Mouse (Mus musculus) heart, adult 2 months (tissue): ENCODE data around the gene Tubb2a. TPM values are rescaled to one million over a fixed set of nuclear protein-coding genes. Genes with fewer than 3 reads are reported as not detected.

Experiments
- DNase-seq, 2 experiments: peaks; one replicate each; pipeline ENCODE4 v3.0.0; 2021
- H3K27ac ChIP-seq: fragments of 200-600 bp; 2 replicates; pipeline ENCODE4 v1.8.1; 2022
- H3K27me3 ChIP-seq: fragments of 200-500 bp; 2 replicates; pipeline ENCODE4 v1.6.1; 2012; ENCODE audit warnings: mild to moderate bottlenecking, low read length, inconsistent platforms, mixed read lengths; ENCODE audit not compliant: control insufficient read depth, insufficient read depth
- H3K36me3 ChIP-seq: fragments of 200-500 bp; 2 replicates; pipeline ENCODE4 v1.6.1; 2012; ENCODE audit warnings: low read length, inconsistent platforms; ENCODE audit not compliant: control insufficient read depth, insufficient read depth
- H3K4me1 ChIP-seq: fragments of 200-500 bp; 2 replicates; pipeline ENCODE4 v1.6.1; 2011; ENCODE audit warnings: low read length; ENCODE audit not compliant: control insufficient read depth, insufficient read depth
- H3K4me3 ChIP-seq: fragments of 200-600 bp; 2 replicates; pipeline ENCODE4 v1.8.1; 2022
- H3K79me2 ChIP-seq: fragments of 200-500 bp; replicated peaks from 2 replicates; pipeline ENCODE4 v1.6.1; 2012; ENCODE audit warnings: mild to moderate bottlenecking, inconsistent platforms, low read length, moderate library complexity, mixed read lengths; ENCODE audit not compliant: control insufficient read depth, insufficient read depth
- H3K9ac ChIP-seq: fragments of 200-500 bp; 2 replicates; pipeline ENCODE4 v1.6.1; 2012; ENCODE audit warnings: low read depth, mild to moderate bottlenecking, control low read depth, inconsistent platforms, low read length, mixed read lengths
- CTCF ChIP-seq: fragments of 200-600 bp; IDR thresholded peaks from 2 replicates; pipeline ENCODE4 v1.8.1; 2022; ENCODE audit warnings: antibody characterized with exemption, mild to moderate bottlenecking, moderate library complexity
- EP300 ChIP-seq: fragments of 200-500 bp; IDR thresholded peaks from 2 replicates; pipeline ENCODE4 v1.6.1; 2011; ENCODE audit warnings: low read depth, low read length, control low read depth; ENCODE audit not compliant: insufficient read depth
- POLR2A ChIP-seq: fragments of 200-500 bp; IDR thresholded peaks from 2 replicates; pipeline ENCODE4 v1.6.1; 2011; ENCODE audit warnings: mild to moderate bottlenecking, low read depth, low read length, control low read depth; ENCODE audit not compliant: insufficient read depth
- WGBS: fragments of 180-500 bp; shearing (Covaris S2); methylation state at CpG from one replicate; pipeline ENCODE4 v1.1.7; 2018; 5-methylcytosine and 5-hydroxymethylcytosine counted together
- intact Hi-C: fragments of 180-260 bp; cut with DNase I; formaldehyde crosslinking; loops from one replicate; pipeline ENCODE4 v1.15.1; 2025
- polyA plus RNA-seq: library from polyadenylated mRNA; depleted of rRNA; stranded (reverse); fragments of >200 nt; gene quantifications from 2 replicates; pipeline ENCODE4 v1.2.3, GENCODE M21; 2012
- total RNA-seq, 2 experiments: library from RNA; stranded (reverse); gene quantifications; 2 replicates each; pipeline ENCODE4 v1.2.3; 2021

The Tubb2a gene
- total and polyA plus RNA-seq, 3 experiments: 42.9 to 95.2 (median 64.1) TPM

- Histone ChIP-seq H3K4me3 (no peak overlapping the region), H3K27ac (no peak overlapping the region), H3K79me2 (no peaks in the 10 kb centered on the region), H3K36me3 (no peaks in the 10 kb centered on the region), H3K4me1 (no peaks in the 10 kb centered on the region), H3K9ac (no peak overlapping the region), H3K27me3 (no peaks in the 10 kb centered on the region)
- DNase-seq: no peak
- TF ChIP-seq EP300 (no peak), POLR2A (no peak), CTCF (no peak)
- WGBS: 70% methylated on average over 5 of the region's 5 CpGs
- intact Hi-C loops: loop anchor here (1.0 to 10.0 kb wide), 3 partner anchors 32 to 589 kb away; no protein-coding TSS in a partner anchor
These were observed 32.1 kb downstream of the Tubb2a start for GRCm38 (mm10) chr13:34045511-34046249.

- Histone ChIP-seq H3K79me2 (no peaks in the 10 kb centered on the region), H3K4me1 (no peaks in the 10 kb centered on the region), H3K4me3 (no peak overlapping the region), H3K27me3 (no peaks in the 10 kb centered on the region), H3K27ac (no peak overlapping the region), H3K36me3 (no peaks in the 10 kb centered on the region), H3K9ac (no peak overlapping the region)
- intact Hi-C loops: loop anchor here (10.0 kb wide), 1 partner anchor 591 kb away; no protein-coding TSS in a partner anchor
- DNase-seq: no peak
- 57% methylated on average over 7 of the region's 7 CpGs for WGBS
- TF ChIP-seq CTCF: no peak
- TF ChIP-seq POLR2A: no peak
- TF ChIP-seq EP300: no peak
These were observed 34.0 kb downstream of the Tubb2a start for GRCm38 (mm10) chr13:34043716-34044393.

GRCm38 (mm10) chr13:34040091-34040490 lies 37.7 kb downstream of the Tubb2a start:
- WGBS: 92% methylated on average over 3 of the region's 3 CpGs
- no peak for TF ChIP-seq POLR2A
- TF ChIP-seq EP300: no peak
- no peak for TF ChIP-seq CTCF
- no peak overlapping the region for H3K27ac ChIP-seq
- H3K9ac ChIP-seq: no peak overlapping the region
- peaks cover 5% of the 10 kb centered on the region for H3K4me1 ChIP-seq
- no peaks in the 10 kb centered on the region; the same call in 1 of the 2 replicates for H3K79me2 ChIP-seq
- no peaks in the 10 kb centered on the region for H3K36me3 ChIP-seq
- no peaks in the 10 kb centered on the region for H3K27me3 ChIP-seq
- no peak overlapping the region for H3K4me3 ChIP-seq
- intact Hi-C loops: loop anchor here (10.0 kb wide), 1 partner anchor 595 kb away; no protein-coding TSS in a partner anchor
- DNase-seq: no peak

GRCm38 (mm10) chr13:34038901-34039341 lies 38.9 kb downstream of the Tubb2a start:
- no peak for DNase-seq
- Histone ChIP-seq H3K27me3 (no peaks in the 10 kb centered on the region), H3K4me1 (peaks cover 5% of the 10 kb centered on the region), H3K79me2 (no peaks in the 10 kb centered on the region; the same call in 1 of the 2 replicates), H3K9ac (no peak overlapping the region), H3K36me3 (no peaks in the 10 kb centered on the region), H3K4me3 (no peak overlapping the region), H3K27ac (no peak overlapping the region)
- 70% methylated on average over 8 of the region's 8 CpGs for WGBS
- no peak for TF ChIP-seq EP300
- no peak for TF ChIP-seq POLR2A
- no peak for TF ChIP-seq CTCF
- intact Hi-C loops: no loop called here

GRCm38 (mm10) chr13:34038056-34038432 lies 39.8 kb downstream of the Tubb2a start:
- no peak for TF ChIP-seq EP300
- no peak for TF ChIP-seq CTCF
- TF ChIP-seq POLR2A: no peak
- intact Hi-C loops: no loop called here
- H3K36me3 ChIP-seq: no peaks in the 10 kb centered on the region
- no peaks in the 10 kb centered on the region for H3K27me3 ChIP-seq
- peaks cover 5% of the 10 kb centered on the region for H3K4me1 ChIP-seq
- DNase-seq: no peak
- no peaks in the 10 kb centered on the region; the same call in 1 of the 2 replicates for H3K79me2 ChIP-seq
- H3K9ac ChIP-seq: peak overlapping the region; percentile 99
- peak overlapping the region; percentile 89 for H3K27ac ChIP-seq
- H3K4me3 ChIP-seq: peak overlapping the region; percentile 83
- 35% methylated on average over 5 of the region's 5 CpGs for WGBS
